Mouse (Mus musculus) brain, embryonic 14.5 days (tissue): ENCODE measurements at regions not wholly inside any gene's neighbourhood (a gene's known extent, or its start where the extent isn't known, plus 50 kb on each side); places are given as distances from the start of the nearest gene placed in this dataset.
A peak's percentile ranks its signal among the peaks of the same experiment; 100 is the strongest.
"Not testable (repeated sequence)": the region's sequence is repeated elsewhere in the genome, so short reads cannot be mapped to it uniquely, and the experiment has no call there.

Experiments used
- DNase-seq: peaks from one replicate; pipeline ENCODE4 v3.0.0-alpha.2; 2011; ENCODE audit warnings: low read depth
- CTCF ChIP-seq: fragments of 200-500 bp; IDR thresholded peaks from 2 replicates; pipeline ENCODE4 v1.5.1; 2012; ENCODE audit warnings: inconsistent platforms, mild to moderate bottlenecking, moderate library complexity, borderline replicate concordance; ENCODE audit not compliant: insufficient read depth, insufficient read length; ENCODE audit errors: extremely low read depth
- POLR2A ChIP-seq: fragments of 200-500 bp; IDR thresholded peaks from 2 replicates; pipeline ENCODE4 v1.6.1; 2012; ENCODE audit warnings: mild to moderate bottlenecking, inconsistent platforms, borderline replicate concordance; ENCODE audit not compliant: poor library complexity, insufficient read depth, insufficient read length, severe bottlenecking; ENCODE audit errors: extremely low read depth

- not testable (repeated sequence) for DNase-seq
Measured at GRCm38 (mm10) chr3:72552597-72552996, 415.1 kb downstream of the Sis start.

- no peak for DNase-seq
- TF ChIP-seq POLR2A: no peak
- no peak for TF ChIP-seq CTCF
Measured at GRCm38 (mm10) chr3:72534010-72534409, 433.7 kb downstream of the Sis start.

DNA sequence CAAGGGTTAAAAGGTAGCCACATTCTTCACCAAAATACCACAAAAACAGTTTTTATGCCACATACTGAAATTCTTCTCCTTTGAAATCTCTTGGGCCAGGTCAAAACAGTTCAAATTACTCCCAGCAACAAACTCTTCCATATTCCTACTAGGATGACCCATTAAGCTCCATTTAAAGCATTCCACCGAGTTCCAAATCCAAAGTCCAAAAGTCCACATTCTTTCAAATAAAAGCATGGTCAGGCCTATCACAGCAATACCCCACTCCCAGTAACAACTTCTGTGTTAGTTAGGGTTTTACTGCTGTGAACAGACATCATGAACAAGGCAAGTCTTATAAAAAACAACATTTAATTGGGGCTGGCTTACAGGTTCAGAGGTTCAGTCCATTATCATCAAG lies 441.9 kb downstream of the Sis start:
- DNase-seq: not testable (repeated sequence)

DNA sequence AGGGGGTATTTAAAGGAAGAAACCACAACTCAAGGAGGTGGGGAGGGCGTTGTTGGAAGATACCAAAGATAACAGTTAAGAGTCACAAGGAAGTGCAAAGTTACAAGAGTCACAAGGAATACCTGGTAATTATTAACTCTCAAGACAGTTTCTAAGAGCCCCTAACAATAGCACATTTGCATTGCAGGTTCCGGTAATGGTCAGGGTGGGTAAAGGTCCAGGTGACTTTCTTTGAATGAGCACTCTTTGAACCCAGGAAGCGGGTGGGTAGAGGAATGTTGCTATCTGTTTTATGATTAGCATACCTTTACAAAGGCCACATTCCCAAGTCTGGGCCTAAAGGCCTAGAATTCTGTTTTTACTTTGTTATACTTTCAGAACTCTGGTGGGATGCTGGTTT lies 449.8 kb downstream of the Sis start:
- not testable (repeated sequence) for DNase-seq

DNA sequence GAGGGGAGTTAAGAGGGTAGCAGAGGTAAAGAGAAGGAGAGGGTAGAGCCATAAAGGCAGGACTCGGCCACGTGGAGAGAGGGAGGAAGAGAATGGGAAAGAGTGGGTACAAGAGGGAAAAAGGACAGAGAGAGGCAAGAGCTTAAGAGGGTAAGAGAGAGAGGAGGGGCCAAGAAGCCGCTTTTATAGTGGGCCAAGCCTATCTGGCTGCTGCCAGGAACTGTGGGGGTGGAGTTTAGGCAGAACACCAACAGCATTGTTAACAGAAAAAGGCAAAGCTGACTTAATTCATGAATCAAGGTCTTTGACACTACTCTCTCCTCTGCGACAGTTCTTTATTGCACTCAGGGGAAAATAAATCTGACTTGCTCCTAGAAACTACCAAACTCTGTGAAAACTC lies 463.4 kb downstream of the Sis start:
- TF ChIP-seq CTCF: no peak
- TF ChIP-seq POLR2A: no peak
- DNase-seq: peak; percentile 54

DNA sequence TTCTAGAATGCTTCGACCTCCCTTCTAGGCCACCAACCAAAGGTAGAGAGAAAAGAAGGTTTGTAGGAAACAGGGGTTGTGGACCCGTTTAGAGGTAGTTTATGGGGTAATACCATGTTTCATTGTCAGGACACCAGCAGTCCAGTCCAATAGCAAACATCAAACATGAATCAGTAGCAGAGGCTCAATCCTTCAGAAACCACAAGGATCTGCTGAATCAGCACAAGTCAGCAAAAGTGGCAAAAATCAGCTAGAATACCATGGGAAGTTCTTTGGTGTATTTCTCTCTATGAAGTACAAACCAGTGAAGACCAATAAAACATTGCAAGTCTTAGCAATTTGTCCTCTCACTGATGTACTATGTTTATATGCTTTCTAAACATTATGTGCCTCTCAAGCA lies 465.9 kb downstream of the Sis start:
- TF ChIP-seq CTCF: no peak
- TF ChIP-seq POLR2A: no peak
- no peak for DNase-seq

GRCm38 (mm10) chr3:72455326-72455725 lies 512.3 kb downstream of the Sis start:
- peak; percentile 49 for DNase-seq
- TF ChIP-seq POLR2A: no peak
- no peak for TF ChIP-seq CTCF
